Mouse (Mus musculus) mesoderm, embryonic 11.5 days (tissue): ENCODE measurements around the gene Mogs.

Experiments used
- DNase-seq: peaks from one replicate; pipeline ENCODE4 v3.0.0-alpha.2; 2012; ENCODE audit warnings: low read depth, low spot score

Gene Mogs

DNA sequence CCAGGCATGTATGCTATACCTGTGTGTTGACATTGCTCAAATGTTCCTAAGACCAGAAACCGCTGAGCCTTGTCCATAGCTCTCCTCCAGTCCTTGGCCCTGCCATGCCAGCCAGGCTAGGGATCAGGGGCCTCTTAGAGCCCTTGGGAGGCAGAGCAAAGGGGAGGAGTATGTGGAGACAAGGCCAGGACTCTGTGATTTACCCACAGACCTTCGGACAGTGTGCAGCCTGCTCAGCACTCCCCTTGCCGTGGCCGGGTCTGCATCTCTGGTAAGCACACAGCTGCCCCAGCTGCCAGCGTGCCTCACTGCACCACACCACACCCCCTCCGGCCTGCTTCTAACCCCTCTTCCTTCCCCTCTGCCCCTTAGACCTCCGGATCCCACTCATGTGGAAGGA lies 32.0 kb downstream of the Mogs start:
- no peak for DNase-seq

DNA sequence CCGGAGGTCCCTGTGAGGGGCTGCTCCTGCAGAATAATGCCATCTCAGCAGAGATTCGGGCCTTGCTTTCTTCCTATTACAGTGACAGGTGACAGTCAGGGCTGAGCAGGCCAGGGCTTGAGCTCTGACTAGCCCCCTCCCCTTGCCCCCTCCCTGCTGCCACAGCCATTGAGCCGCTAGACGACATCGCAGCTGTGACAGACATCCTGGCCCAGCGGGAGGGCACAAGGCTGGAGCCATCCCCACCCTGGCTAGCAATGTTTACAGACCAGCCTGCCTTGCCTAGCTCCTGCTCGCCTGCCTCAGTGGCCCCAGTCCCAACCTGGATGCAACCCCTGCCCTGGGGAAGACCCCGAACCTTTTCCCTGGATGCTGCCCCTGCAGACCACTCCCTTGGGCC lies 36.4 kb downstream of the Mogs start:
- no peak for DNase-seq

DNA sequence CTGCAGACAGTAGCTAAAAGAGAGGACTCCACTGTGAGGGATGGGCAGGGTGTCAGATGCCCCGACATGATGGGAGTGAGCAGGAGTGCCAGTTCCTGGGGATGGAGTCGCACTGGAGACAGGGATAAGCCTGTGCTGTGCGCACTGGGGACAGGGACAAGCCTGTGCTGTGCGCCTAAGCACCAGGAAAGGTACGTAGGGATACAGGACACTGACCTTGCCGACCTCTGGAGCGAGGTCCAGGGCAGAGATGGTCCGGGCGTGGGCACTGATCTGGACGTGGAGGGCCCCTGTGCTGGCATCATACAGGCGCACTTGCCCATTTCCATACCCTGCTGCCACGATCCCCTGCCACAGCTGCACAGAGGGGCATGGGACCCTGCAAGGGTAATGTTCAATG lies 37.7 kb downstream of the Mogs start:
- no peak for DNase-seq

DNA sequence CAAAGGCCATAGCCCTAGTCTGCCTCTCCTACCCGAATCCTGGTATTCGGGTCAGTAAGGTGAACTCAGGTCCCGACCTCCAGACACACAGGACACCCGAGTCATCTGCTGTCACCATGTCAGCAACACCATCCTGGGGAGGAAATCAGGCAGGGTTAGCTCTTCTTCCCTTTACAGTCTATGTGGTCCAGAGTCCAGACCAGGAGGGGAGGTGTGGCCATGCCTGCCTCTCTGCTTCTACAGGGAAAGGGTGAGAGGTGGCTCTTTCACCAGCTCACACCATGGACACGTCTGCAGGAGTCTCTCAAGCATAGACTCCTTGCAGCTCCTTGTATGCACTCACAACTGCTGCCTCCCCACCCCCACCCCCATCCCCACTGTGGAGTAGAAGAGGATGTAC lies 38.2 kb downstream of the Mogs start:
- no peak for DNase-seq

DNA sequence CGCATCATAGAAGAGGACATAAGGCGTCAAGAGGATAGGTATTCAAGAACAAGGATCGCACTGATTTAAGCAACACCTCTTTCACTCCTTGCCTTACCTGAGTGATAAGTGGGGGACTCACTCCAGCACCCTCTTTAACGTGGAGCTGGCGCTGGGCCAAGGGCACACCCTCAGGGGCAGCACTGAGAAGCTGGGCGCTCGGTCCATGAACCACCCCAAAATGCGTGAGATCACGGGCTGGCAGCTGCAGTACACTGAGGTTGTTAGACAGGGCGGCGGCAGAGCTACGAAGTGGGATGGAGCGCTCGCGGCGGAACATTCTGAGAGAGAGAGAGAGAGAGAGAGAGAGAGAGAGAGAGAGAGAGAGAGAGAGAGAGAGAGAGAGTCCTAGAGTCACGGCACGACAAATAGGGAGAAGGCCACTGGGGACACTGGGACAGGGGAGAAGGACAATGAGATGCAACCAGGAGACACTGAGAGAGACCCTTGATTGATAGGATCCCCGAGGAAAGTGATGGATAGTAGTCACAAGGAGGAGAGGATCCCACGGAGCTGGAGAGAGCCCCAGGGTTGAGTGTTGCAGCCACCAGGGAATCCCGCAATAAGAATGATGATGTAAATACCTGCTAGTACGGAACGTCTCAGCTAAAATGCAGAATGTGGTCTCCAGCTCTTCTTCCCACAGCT lies 40.4 kb downstream of the Mogs start:
- DNase-seq, result no peak

DNA sequence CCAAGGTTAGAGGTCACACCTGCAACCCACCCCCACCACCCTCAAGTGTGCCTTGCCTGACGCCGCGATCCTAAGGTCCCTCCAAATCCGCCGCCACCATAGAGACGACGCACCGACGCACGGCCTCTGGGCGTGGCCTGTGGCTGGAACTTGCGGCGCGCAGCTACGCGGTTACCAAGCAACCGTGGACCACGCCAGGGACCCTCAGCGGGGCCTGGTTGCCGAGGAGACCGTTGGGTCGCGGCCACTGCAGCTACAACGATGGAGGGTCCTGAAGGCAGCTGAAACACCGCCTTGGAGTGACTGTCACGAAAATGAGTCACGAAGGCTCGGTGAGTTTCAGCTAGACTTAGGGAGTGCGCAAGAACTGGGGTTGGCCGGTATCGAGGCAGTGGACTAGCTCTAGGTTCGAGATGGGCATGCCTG lies 41.0 kb downstream of the Mogs start, which contains the start of the genes Wdr54 and 1700003E16Rik:
Gene Wdr54, minus strand, starts transcription at position 139 of the 426 bp plus-strand sequence.
Gene 1700003E16Rik, plus strand, starts transcription at position 146 of the 426 bp plus-strand sequence.
- peak; percentile 93 for DNase-seq

DNA sequence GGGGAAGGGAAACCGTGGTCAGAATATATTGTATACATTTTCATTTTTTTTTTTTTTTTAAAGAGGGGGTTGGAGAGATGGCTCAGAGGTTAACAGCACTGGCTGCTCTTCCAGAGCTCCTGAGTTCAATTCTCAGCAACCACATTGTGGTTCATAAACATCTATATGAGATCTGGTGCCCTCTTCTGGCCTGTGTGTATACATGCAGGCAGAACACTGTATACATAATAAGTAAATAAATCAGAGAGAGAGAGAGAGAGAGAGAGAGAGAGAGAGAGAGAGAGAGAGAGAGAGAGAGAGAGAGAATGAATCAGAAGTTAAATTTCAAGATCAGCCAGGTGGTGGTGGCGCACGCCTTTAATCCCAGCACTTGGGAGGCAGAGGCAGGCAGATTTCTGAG lies 44.2 kb downstream of the Mogs start:
- peak; percentile 72 for DNase-seq

DNA sequence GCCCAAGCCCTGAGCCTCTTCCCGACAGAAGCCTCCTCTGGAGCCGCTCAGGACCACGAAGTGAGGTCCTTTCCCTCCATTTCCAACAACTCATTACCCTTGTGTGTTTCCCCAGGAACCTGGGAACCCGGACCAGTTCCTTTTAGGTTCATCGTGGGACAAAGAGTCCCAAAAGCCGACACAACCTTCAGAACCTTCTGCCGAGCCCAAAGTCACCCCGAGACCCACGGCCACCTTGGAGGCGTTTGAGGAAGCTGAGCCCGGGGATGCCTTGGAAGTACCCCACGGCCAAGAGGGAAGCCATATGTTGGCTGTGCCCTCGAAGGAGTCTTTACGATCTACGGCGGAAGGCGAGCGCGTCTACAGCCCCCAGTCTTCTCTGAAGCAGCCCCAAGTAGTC lies 46.1 kb downstream of the Mogs start:
- DNase-seq, result no peak

DNA sequence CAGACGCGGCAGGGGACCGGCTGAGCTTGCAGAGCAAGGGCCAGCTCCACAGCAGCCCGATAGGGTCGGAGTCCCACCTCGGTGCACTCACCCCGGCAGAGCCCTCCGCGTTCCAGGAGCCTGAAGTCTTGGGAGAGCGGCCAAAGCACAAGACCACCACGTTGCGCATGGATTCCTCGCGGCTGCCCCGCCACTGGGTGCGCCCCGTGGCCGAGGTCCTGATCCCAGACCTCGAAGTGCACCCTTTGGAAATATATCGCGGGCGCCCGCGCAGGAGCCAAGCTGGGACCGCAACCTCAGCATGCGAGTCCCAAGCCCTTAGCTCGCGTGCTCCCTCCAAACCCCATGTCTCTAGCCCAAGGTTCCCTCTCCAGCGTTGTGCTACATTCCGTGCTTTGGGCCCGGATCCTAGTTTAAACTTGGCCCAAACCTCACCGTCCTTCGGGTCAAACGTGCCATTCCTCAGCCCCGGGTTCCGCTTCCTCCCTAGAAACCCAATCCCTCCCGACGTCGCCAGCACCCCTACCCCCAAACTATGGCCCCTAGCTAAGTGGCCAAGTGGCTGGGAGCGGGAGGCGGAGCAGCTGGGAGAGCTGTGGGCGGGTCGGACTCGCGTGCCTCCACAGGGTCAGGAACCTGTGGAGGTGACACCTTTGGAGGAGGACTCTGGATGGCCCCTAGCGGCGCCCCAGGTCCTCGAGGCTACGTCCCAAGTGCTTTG lies 46.8 kb downstream of the Mogs start:
- no peak for DNase-seq

DNA sequence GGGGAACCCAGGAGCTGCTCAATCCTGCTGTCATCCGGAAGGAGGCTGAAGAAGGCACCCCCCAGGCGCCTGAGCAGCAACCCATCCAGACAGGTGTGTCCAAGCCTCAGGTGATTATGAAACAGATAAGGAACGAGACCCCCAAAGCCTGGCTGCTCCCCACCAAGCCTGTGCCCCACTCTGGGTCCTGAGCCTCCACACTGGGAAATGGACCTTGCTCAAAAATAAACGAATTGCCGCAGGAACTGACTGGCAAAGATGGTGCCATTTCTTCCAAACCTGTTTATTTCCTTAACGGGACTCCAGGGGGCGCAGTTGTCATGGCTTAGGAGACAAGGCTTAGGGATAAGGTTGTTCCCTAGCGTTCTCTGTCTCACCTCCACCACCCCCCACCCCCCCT lies 47.4 kb downstream of the Mogs start:
- DNase-seq, result peak; percentile 81

DNA sequence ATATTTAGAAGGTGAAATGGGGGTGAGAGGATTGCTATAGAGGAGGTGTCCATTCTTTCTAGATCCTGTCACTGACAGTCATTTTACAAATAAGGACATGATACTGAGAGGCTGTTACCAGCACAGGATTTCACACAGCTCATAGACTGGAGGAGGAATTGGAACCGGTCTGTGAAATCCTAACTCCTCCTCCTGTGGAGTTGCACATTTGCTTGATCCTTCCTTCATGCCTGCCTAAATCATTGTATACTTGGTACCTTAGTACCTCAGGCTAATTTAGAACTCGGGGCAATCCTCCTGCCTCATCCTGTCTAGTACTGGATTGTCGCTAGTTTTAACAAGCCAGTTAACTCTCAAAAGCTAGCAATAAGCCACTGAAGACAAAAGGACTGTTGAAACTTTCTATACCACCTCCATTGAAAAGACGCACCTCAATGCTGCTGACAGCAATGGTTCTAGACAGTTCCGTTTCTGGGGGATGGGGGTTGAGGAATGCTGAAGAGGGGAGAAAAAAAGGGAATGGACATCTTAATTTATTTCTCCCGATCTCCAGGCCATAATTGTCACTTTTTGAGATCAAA lies 49.8 kb downstream of the Mogs start:
- no peak for DNase-seq

DNA sequence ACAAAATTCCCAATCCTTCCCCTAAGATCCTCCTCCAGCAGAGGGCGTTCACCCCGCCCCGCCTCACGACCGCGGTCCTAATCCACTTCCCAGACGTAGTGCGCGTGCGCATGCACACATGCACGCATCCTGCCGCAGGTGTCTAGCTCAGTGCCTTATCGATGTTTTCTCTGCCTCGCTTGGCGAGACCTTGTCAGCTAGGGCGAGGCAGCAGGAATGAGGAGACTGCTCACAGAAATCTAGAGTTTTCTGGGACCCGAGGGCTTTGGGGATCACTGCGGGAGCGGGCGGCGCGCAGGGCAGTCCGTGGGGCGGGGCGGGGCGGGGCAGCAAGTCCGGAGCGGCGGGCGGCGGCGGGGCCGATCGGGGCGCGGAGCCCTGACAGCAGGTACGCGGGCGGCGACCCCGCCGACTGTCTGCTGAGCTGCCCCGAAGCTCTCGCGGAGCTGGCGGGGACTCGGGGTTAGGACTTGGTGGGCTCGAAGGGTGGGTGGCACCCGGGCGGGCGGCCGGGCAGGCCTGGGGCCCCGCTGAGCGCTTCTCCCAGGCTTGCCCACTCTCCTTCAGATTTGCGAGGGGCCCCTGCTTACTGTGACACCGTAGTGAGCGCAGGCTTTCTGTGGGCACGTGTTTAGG lies 50.4 kb downstream of the Mogs start, which contains the start of gene Dctn1:
Gene Dctn1, plus strand, starts transcription at position 314 of the 636 bp plus-strand sequence.
- DNase-seq, result peak; percentile 95

DNA sequence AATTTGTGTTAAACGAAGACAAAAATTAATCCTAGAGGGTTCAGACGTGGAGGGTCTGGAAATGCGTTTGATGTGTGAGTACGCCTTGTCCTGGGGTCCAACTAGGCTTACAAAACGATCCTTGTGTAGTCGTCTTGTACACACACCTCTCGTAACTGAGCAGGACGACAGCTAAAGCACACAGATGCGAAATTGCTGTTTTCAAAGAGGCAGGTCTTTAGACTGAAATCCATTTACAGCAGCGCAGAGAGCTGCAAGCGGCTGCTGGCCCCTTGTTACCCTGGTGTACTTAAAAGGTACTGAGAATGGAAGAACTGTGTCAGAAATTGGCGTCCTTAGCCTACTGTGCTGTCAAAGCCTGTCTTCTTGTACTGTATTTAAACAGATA lies 50.9 kb downstream of the Mogs start:
- no peak for DNase-seq
